Mouse (Mus musculus) ES-Bruce4 (cell line): ENCODE measurements around the gene Capsl.

Source experiments
- CTCF ChIP-seq: IDR thresholded peaks from one replicate; pipeline ENCODE4 v1.8.1; 2011; ENCODE audit warnings: low read depth, low read length
- POLR2A ChIP-seq: IDR thresholded peaks from one replicate; pipeline ENCODE4 v1.8.1; 2011; ENCODE audit warnings: low read length; ENCODE audit not compliant: insufficient read depth

DNA sequence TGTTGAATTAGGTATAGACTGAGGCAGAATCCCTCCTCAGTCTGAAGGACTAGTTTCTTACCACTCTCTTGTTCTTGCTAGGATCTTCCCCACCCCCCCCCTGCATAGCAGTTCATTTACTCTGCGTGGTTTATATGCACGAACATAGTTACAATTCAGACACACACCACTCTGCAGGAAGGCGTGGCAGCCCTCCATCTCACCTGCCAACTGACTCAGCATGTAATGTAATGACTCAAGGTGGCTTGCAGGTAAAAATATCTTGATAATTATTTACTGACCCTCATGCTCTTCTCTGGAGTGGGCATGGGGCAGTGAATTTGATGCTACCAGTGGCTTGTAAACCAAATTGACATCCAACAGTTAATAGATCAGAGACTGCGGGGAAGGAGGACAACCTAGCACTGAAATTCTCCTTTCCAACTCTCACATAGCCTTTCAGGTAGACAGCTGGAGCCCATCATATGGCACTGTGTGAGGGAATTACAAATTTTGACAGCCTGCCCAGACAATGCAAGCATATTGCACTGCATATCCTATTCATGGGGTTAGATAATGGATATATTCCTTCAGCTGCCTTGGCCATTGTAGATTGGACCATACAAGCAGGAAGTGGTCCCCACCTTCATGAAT, 35.3 kb downstream of the Capsl start:
- TF ChIP-seq POLR2A (no peak), CTCF (no peak)
